Mouse (Mus musculus) E14TG2a.4 (cell line): ENCODE measurements around the gene Optn.

ENCODE experiments used
- CTCF ChIP-seq: conservative IDR thresholded peaks from 2 replicates; pipeline ENCODE4 v1.5.1; 2014; ENCODE audit warnings: low read length
- NANOG ChIP-seq: IDR thresholded peaks from 2 replicates; pipeline ENCODE4 v1.6.1; 2014; ENCODE audit warnings: borderline replicate concordance, low read length, mixed read lengths

DNA sequence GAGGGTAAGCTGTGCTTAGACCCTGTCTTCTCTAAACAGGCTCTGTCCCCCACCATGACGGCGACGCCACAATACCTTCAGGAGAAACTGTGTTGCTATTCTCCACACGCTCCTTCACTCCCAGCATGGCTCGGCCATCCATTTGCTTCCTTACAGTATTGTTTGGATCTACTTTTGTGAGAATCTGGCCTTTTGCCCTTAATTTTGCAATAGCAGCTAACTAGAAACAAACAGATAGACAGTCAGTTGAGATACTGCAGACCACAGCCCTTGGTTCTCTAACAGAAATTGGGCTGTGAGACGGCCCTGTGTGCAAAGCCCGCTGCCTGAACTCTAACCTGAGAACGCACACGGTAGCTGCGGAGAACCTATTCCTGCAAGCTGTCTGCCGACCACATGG, 68.2 kb downstream of the Optn start:
- TF ChIP-seq CTCF = no peak
- no peak for TF ChIP-seq NANOG
